Mouse (Mus musculus) liver, embryonic 13.5 days (tissue): ENCODE results near the gene Trmt10c. TPM values are rescaled to one million over a fixed set of nuclear protein-coding genes. Genes with fewer than 3 reads are reported as not detected.

ENCODE experiments used
- ATAC-seq: fragments of 200-750 bp; cut with Nextera tagmentation; 2 replicates; pipeline ENCODE4 v1.8.0; 2017; ENCODE audit warnings: low read depth, mild to moderate bottlenecking, moderate number of reproducible peaks, moderate library complexity
- DNase-seq: peaks from one replicate; pipeline ENCODE4 v3.0.0; 2022
- H3K27ac ChIP-seq: fragments of 300-500 bp; sonication (generic); 2 replicates; pipeline ENCODE4 v1.5.1; 2015; ENCODE audit warnings: moderate library complexity, mild to moderate bottlenecking, inconsistent platforms
- H3K27me3 ChIP-seq: fragments of 300-500 bp; sonication (generic); 2 replicates; pipeline ENCODE4 v1.6.1; 2015; ENCODE audit warnings: mild to moderate bottlenecking, inconsistent platforms
- H3K36me3 ChIP-seq: fragments of 300-500 bp; sonication (generic); 2 replicates; pipeline ENCODE4 v1.6.1; 2015; ENCODE audit warnings: mild to moderate bottlenecking, inconsistent platforms
- H3K4me1 ChIP-seq: fragments of 300-500 bp; sonication (generic); replicated peaks from 2 replicates; pipeline ENCODE4 v1.6.1; 2015; ENCODE audit warnings: inconsistent platforms
- H3K4me2 ChIP-seq: fragments of 300-500 bp; sonication (generic); 2 replicates; pipeline ENCODE4 v1.6.1; 2015; ENCODE audit warnings: inconsistent platforms, mild to moderate bottlenecking, moderate library complexity
- H3K4me3 ChIP-seq: fragments of 300-500 bp; sonication (generic); replicated peaks from 2 replicates; pipeline ENCODE4 v1.5.1; 2015; ENCODE audit warnings: mild to moderate bottlenecking, inconsistent platforms
- H3K9ac ChIP-seq: fragments of 300-500 bp; sonication (generic); 2 replicates; pipeline ENCODE4 v1.6.1; 2015; ENCODE audit warnings: mild to moderate bottlenecking, inconsistent platforms
- H3K9me3 ChIP-seq: fragments of 300-500 bp; sonication (generic); replicated peaks from 2 replicates; pipeline ENCODE4 v1.6.1; 2016; ENCODE audit warnings: inconsistent platforms
- WGBS: fragments of 180-500 bp; shearing (Covaris S2); methylation state at CpG from one replicate; pipeline ENCODE4 v1.1.7; 2015; ENCODE audit not compliant: insufficient replicate concordance; 5-methylcytosine and 5-hydroxymethylcytosine counted together
- microRNA-seq: library from miRNA; unstranded; fragments of <30 nt; microRNA quantifications from one replicate; pipeline ENCODE4, GENCODE M21; 2016
- polyA plus RNA-seq: library from polyadenylated mRNA; unstranded; fragments of >200 nt; fragmentation: Nextera tagmentation; extraction: Ambion mirVana; gene quantifications from 2 replicates; pipeline ENCODE4 v1.2.1, GENCODE M21; 2015

The Trmt10c gene
- polyA plus RNA-seq, 1 experiment from 2014 or later: 20.0 TPM

DNA sequence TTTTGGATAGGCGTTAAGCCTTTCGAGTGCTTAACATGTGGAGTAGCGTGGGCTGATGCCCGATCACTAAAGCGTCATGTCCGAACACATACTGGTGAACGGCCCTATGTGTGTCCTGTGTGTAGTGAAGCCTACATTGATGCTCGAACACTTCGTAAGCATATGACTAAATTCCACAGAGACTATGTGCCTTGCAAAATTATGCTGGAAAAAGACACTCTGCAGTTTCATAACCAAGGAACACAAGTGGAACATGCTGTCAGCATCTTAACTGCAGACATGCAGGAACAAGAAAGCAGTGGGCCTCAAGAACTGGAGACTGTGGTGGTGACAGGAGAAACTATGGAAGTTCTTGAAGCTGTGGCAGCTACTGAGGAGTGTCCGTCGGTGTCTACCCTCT, 30.8 kb downstream of the Trmt10c start:
- Histone ChIP-seq H3K27me3 (no peaks in the 10 kb centered on the region), H3K36me3 (peaks cover 55% of the 10 kb centered on the region), H3K27ac (no peak overlapping the region), H3K9ac (no peak overlapping the region), H3K4me1 (no peaks in the 10 kb centered on the region), H3K4me2 (no peak overlapping the region), H3K9me3 (no peaks in the 10 kb centered on the region), H3K4me3 (no peak overlapping the region)
- ATAC-seq: no peak
- WGBS: 87% methylated on average over 11 of the region's 11 CpGs
- DNase-seq: no peak

DNA sequence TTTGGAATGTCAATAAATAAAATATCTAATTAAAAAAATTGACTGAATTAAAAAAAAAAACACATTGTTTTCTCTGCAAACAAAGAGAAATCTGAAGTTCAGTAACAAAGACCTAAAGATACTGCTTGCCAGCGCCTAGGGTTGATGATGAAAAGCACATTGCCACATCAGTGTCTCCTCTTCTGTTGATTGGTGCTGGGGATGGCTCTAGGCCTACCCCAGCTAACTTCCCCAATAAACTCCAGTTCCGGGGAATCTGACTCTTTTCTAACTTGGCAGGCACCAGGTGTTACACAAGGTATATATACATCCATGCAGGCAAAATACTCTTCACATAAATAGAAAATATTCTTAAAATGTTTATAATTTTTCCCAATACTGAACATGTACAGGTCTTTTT, 43.4 kb downstream of the Trmt10c start:
- Histone ChIP-seq H3K4me1 (no peaks in the 10 kb centered on the region), H3K27ac (no peak overlapping the region), H3K27me3 (no peaks in the 10 kb centered on the region), H3K36me3 (peaks cover 74% of the 10 kb centered on the region), H3K4me3 (no peak overlapping the region), H3K9ac (no peak overlapping the region), H3K9me3 (no peaks in the 10 kb centered on the region), H3K4me2 (no peak overlapping the region)
- DNase-seq (no peak), ATAC-seq (no peak)
- WGBS: 81% methylated on average over 2 of the region's 2 CpGs

- H3K9me3 ChIP-seq: no peaks in the 10 kb centered on the region
- H3K27ac ChIP-seq: no peak overlapping the region
- H3K9ac ChIP-seq: no peak overlapping the region
- H3K27me3 ChIP-seq: no peaks in the 10 kb centered on the region
- no peak for DNase-seq
- H3K4me2 ChIP-seq: no peak overlapping the region
- WGBS: 76% methylated on average over 4 of the region's 4 CpGs
- H3K4me1 ChIP-seq: no peaks in the 10 kb centered on the region
- peaks cover 68% of the 10 kb centered on the region for H3K36me3 ChIP-seq
- H3K4me3 ChIP-seq: no peak overlapping the region
- ATAC-seq: no peak
Measured at GRCm38 (mm10) chr16:55990311-55990710, 47.3 kb downstream of the Trmt10c start.

- DNase-seq (no peak), ATAC-seq (no peak)
- Histone ChIP-seq H3K27ac (no peak overlapping the region), H3K9me3 (no peaks in the 10 kb centered on the region), H3K4me2 (no peak overlapping the region), H3K4me1 (no peaks in the 10 kb centered on the region; the same call in 1 of the 2 replicates), H3K27me3 (no peaks in the 10 kb centered on the region), H3K4me3 (no peak overlapping the region), H3K9ac (no peak overlapping the region), H3K36me3 (peaks cover 70% of the 10 kb centered on the region)
- WGBS: 77% methylated on average over 3 of the region's 3 CpGs
Measured at GRCm38 (mm10) chr16:55986001-55986400, 51.6 kb downstream of the Trmt10c start.

Small RNAs within 50 kb of the gene (microRNA-seq; reads per million reads assigned to microRNA genes)
- not detected for gene Gm24047

Other genes starting within 250 kb of the Trmt10c start
- gene Nfkbiz, start 198.9 kb downstream of the Trmt10c start, polyA plus RNA-seq: 1.8 and 2.5 TPM in 2 replicates
- gene Nxpe3, start 142.5 kb downstream of the Trmt10c start, polyA plus RNA-seq: 0.51 and 0.54 TPM in 2 replicates
- gene Cep97, start 103.0 kb downstream of the Trmt10c start, polyA plus RNA-seq: 5.7 and 6.5 TPM in 2 replicates
- 547 and 605 TPM in 2 replicates for gene Rpl24, start 71.5 kb downstream of the Trmt10c start, polyA plus RNA-seq
- 10.9 and 13.1 TPM in 2 replicates for gene Zbtb11, start 63.9 kb downstream of the Trmt10c start, polyA plus RNA-seq
- gene Pcnp, start 8.1 kb downstream of the Trmt10c start, polyA plus RNA-seq: 126 and 153 TPM in 2 replicates
- gene Senp7, start 10.5 kb upstream of the Trmt10c start, polyA plus RNA-seq: 18.2 and 20.9 TPM in 2 replicates
- 0.03 and 0.06 TPM in 2 replicates for gene Impg2, start 166.5 kb upstream of the Trmt10c start, polyA plus RNA-seq